Mouse (Mus musculus): ENCODE measurements around the gene St3gal2.
"Not testable (repeated sequence)": the region's sequence is repeated elsewhere in the genome, so short reads cannot be mapped to it uniquely, and the experiment has no call there.

Gene St3gal2

GRCm38 (mm10) chr8:110944276-110944876, 24.7 kb downstream of the St3gal2 start:
- peak; percentile 93 for DNase-seq (ENCODE audit: low read depth, low spot score)

DNA sequence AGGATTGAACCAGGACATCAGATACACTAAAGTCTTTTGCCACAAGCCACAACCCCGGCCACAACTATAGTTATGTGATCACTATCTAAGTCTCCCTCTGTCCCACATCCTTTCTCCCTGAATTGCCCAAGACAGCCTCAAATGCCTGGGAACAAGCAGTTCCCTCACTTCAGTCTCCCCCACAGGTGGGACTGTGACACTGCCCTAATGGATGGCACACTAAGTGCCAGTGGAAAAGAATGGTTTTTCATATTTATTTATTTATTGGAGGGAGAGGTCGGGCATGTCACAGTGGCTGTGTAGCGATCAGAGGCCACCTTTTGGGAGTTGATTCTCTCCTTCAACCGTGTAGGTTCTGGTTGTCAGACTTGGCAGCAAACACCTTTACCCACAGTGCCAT, 26.0 kb downstream of the St3gal2 start:
- DNase-seq (ENCODE audit: low read depth, low spot score): no peak

GRCm38 (mm10) chr8:110950065-110950484, 30.4 kb downstream of the St3gal2 start:
- DNase-seq (ENCODE audit: low read depth, low spot score): no peak

DNA sequence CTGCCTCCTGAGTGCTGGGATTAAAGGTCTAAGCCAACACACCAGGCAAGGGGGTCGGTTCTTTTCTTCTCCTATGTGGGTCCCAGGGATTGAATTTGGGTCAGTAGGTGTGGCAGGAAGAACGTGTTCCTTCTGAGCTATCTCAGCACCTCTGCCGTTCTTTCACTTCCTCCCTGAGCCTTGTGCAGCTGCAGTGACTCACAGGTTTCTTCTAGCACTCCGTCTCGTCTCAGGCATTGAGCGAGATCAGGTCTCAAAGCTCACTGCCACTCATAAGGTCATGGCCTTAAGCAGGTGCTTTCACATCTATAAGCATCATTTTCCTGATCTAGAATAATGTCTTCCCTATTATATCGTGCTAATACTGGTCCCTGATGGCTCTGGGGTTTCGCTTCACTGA, 35.1 kb downstream of the St3gal2 start:
- no peak for DNase-seq (ENCODE audit: low read depth, low spot score)

GRCm38 (mm10) chr8:110956619-110957450, 37.1 kb downstream of the St3gal2 start:
- no peak for DNase-seq (ENCODE audit: low read depth, low spot score)

DNA sequence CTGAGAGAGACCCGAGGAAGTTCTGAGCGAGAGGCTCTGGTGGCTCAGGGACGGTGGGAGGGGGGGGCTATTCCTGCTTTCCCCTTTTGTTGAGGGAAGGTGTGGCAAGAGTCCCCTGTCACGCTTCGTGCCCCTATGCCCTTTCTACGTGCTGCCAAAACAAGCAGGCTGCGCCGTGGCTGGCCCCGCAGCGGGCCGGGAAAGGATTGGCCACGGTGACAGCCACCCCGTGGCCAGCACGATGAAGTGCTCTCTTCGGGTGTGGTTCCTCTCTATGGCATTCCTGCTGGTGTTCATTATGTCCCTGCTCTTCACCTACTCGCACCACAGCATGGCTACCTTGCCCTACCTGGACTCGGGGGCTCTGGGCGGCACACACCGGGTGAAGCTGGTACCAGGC, 37.7 kb downstream of the St3gal2 start:
- no peak for DNase-seq (ENCODE audit: low read depth, low spot score)

- DNase-seq (ENCODE audit: low read depth, low spot score): no peak
Measured at GRCm38 (mm10) chr8:110958135-110958534, 38.4 kb downstream of the St3gal2 start.

- peak; percentile 42 for DNase-seq (ENCODE audit: low read depth, low spot score)
Measured at GRCm38 (mm10) chr8:110958553-110958952, 38.8 kb downstream of the St3gal2 start.

- no peak for DNase-seq (ENCODE audit: low read depth, low spot score)
Measured at GRCm38 (mm10) chr8:110959071-110959780, 39.5 kb downstream of the St3gal2 start.

DNA sequence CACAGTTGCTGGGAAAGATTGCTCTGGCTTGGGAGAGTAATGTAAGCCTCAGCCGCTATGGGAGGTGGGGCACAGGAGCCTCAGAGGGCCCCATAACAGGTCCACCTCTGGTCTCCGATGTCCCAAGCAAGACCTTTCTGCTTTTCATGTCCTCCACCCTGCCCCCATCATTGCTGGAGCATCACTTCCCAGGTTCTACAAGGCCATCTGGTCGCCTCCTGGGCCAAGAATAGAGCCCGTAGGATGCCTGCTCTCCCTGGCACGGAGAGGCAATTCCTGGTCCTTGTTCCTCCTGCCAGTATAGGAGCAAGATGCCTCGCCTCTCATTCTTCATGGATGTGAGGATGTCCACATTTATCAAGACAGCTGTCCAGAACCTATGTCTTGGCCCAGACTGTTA, 40.2 kb downstream of the St3gal2 start:
- no peak for DNase-seq (ENCODE audit: low read depth, low spot score)

DNA sequence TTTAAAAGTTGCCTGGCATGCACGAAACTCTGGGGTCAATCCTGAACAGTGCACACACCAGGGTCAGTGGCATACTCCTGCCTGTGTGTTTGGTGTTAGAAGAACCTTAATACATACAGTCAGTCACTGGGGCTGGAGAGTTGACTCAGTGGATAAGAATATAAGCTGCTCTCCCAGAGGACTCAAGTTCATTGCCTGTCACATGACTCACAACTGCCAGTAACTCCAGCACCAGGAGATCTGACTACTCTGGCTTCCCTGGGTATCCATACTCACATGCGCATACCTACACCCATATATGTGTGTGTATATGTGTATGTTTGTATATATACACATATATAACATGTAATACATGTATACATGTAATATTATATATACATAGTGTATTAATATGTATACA, 43.3 kb downstream of the St3gal2 start:
- DNase-seq (ENCODE audit: low read depth, low spot score): peak; percentile 84

DNA sequence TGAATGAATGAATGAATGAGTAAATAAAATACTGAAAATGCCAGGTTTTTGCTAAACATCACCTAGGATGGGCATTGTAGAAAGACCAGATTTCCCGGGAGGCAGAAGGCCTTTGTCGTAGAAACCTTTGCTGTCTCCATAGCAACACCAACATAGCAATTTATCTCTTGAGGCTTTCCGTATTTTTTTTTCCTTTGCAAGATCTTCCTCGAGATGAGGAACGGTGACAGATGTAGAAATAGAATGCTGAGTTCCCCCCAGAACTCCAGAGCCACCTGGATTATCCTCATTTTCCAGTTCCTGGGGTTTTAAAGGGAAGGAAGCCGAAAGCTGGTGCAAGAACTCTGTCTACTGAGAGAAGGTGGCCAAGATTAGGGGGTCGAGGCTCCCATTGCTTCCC, 44.9 kb downstream of the St3gal2 start:
- DNase-seq (ENCODE audit: low read depth, low spot score): no peak

GRCm38 (mm10) chr8:110965594-110965993, 45.9 kb downstream of the St3gal2 start:
- DNase-seq (ENCODE audit: low read depth, low spot score): peak; percentile 99

GRCm38 (mm10) chr8:110966586-110966985, 46.9 kb downstream of the St3gal2 start:
- DNase-seq (ENCODE audit: low read depth, low spot score): no peak

- DNase-seq (ENCODE audit: low read depth, low spot score): no peak
Measured at GRCm38 (mm10) chr8:110967326-110967725, 47.6 kb downstream of the St3gal2 start.

- DNase-seq (ENCODE audit: low read depth, low spot score): no peak
Measured at GRCm38 (mm10) chr8:110969910-110970770, 50.4 kb downstream of the St3gal2 start.

DNA sequence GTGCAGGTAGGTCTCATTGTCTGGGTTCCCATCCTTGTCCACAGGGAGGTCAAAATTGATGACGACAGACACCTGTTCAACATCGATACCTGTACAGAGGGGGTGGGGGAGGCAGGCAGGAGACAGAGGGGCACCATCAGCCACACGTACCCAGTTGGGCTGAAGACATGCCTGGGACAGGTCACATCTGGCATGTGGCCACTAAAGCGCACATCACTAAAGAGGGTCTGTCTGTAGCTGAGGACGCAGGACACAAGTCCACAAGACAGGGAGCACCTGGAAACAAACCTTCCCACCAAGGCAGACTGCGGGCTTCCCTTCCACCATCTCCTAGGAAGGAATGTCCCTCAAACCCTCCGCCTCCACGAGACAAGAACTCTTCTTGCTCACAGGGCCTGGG, 56.8 kb downstream of the St3gal2 start:
- DNase-seq (ENCODE audit: low read depth, low spot score): not testable (repeated sequence)

- DNase-seq (ENCODE audit: low read depth, low spot score): not testable (repeated sequence)
Measured at GRCm38 (mm10) chr8:110977987-110978386, 58.3 kb downstream of the St3gal2 start.

DNA sequence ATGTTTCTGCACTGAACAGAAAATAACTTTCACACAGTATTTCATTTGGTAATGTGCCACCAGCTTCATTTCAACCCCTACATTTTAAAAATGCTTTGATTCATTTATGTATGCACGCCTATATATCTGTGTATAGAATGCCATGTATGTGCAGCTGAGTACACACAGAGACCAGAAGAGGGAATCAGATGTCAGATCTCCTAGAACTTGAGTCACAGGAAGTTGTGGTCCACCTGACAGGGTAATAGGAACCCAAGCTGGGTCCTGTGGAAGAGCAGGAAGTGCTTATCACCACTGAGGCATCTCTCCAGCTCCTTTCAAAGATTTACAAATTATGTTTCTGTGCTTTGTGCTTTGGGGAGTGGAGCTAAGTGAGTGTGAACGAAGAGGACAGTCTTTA, 61.6 kb downstream of the St3gal2 start:
- peak; percentile 52 for DNase-seq (ENCODE audit: low read depth, low spot score)

DNA sequence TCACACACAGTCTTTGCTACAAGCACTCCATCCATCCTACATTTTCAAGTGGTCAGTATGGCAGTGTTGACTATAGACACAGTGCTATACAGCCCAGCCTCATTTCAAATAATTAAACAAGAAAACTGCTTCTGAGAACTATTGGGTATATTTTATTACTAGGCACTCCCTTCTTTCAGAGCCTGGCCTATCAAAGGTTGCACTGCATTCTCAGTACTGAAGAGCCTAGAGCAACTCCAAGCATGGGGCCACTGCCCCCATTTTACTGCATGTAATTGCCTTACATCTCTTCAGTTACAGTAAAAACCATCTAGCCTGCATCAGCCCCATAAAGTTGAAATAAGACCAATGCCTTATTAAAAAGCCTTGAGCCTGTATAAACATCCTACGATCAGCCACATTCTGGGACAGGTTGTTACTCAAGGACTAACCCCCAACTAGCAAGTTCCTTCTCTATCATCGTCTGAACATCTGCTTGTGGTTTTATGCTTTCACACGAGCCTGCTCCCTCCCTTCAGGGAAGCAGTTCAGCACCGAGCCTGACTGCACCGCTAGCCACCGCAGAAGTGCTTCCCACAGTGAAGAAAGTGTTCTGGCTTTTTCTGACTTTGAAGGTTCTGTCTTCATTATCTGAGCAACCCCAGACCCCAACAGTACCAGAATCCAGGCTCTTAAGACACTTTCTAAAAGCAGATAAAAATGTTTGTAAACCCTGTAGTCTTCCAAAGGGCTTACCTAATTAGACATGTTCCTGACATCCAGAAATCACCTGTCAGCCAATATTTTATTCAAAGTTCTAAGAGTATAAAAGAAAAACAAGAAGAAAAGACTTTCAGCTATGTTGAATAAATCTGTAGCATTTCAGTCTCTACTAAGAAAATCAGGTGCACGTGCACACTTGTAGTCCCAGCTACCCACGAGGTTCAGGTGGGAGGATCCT, 68.4 kb downstream of the St3gal2 start:
- no peak for DNase-seq (ENCODE audit: low read depth, low spot score)

Measured in 3T3-L1 (cell line).